Mouse (Mus musculus) MEL (cell line): ENCODE results near the gene Nabp2. TPM values are rescaled to one million over a fixed set of nuclear protein-coding genes. Genes with fewer than 3 reads are reported as not detected.

ENCODE experiments used
- DNase-seq: peaks from one replicate; pipeline ENCODE4 v3.0.0; 2011; ENCODE audit warnings: low read depth, low spot score
- H3K27ac ChIP-seq: 2 replicates; pipeline ENCODE4 v1.5.1; 2012; ENCODE audit warnings: low read depth, mild to moderate bottlenecking, control low read depth, low read length, moderate library complexity; ENCODE audit not compliant: control insufficient read depth
- H3K27me3 ChIP-seq, 2 experiments: fragments of 150-350 bp in 1 of 2; sonication (generic) in 1 of 2; 2 replicates each; pipeline ENCODE4 v1.6.1; 2012; ENCODE audit warnings: low read length in 2 of 2, mild to moderate bottlenecking in 2 of 2, improper control_type of control experiment in 1 of 2, moderate library complexity in 1 of 2; ENCODE audit not compliant: insufficient read depth in 2 of 2, control insufficient read depth in 1 of 2
- H3K36me3 ChIP-seq, 2 experiments: 2 replicates each; pipeline ENCODE4 v1.6.1; 2012 to 2014; ENCODE audit warnings: low read length in 2 of 2, improper control_type of control experiment in 1 of 2, inconsistent platforms in 1 of 2, mild to moderate bottlenecking in 1 of 2; ENCODE audit not compliant: insufficient read depth in 2 of 2, control insufficient read depth in 1 of 2
- H3K4me1 ChIP-seq, 2 experiments: fragments of 150-350 bp in 1 of 2; sonication (generic) in 1 of 2; 2 replicates each; pipeline ENCODE4 v1.6.1; 2012; ENCODE audit warnings: low read length in 2 of 2, improper control_type of control experiment in 1 of 2, mild to moderate bottlenecking in 1 of 2; ENCODE audit not compliant: insufficient read depth in 2 of 2, control insufficient read depth in 1 of 2
- H3K4me3 ChIP-seq, 2 experiments: fragments of 150-350 bp in 1 of 2; sonication (generic) in 1 of 2; 2 replicates each; pipeline ENCODE4 v1.5.1; 2012; ENCODE audit warnings: low read depth in 2 of 2, low read length in 2 of 2, mild to moderate bottlenecking in 2 of 2, moderate library complexity in 2 of 2, control low read depth in 1 of 2, improper control_type of control experiment in 1 of 2; ENCODE audit not compliant: control insufficient read depth in 1 of 2, insufficient read depth in 1 of 2
- H3K79me2 ChIP-seq: 2 replicates; pipeline ENCODE4 v1.6.1; 2012; ENCODE audit warnings: mild to moderate bottlenecking, low read length, moderate library complexity; ENCODE audit not compliant: control insufficient read depth, poor library complexity, insufficient read depth
- H3K9ac ChIP-seq: 2 replicates; pipeline ENCODE4 v1.6.1; 2012; ENCODE audit warnings: low read depth, mild to moderate bottlenecking, control low read depth, low read length, moderate library complexity; ENCODE audit not compliant: control insufficient read depth, poor library complexity, severe bottlenecking
- H3K9me3 ChIP-seq: fragments of 150-350 bp; sonication (generic); replicated peaks from 2 replicates; pipeline ENCODE4 v1.6.1; 2012; ENCODE audit warnings: mild to moderate bottlenecking, low read length, improper control_type of control experiment, moderate library complexity; ENCODE audit not compliant: insufficient read depth
- BHLHE40 ChIP-seq: IDR thresholded peaks from 2 replicates; pipeline ENCODE4 v1.6.1; 2012; ENCODE audit warnings: low read depth, mild to moderate bottlenecking, inconsistent platforms, low read length, improper control_type of control experiment, borderline replicate concordance
- CHD1 ChIP-seq: IDR thresholded peaks from 2 replicates; pipeline ENCODE4 v1.6.1; 2012; ENCODE audit warnings: low read depth, mild to moderate bottlenecking, inconsistent platforms, low read length, improper control_type of control experiment
- CTCF ChIP-seq, 3 experiments: IDR thresholded peaks in 2 of 3; conservative IDR thresholded peaks in 1 of 3; 2 replicates each; pipeline ENCODE4 v1.5.1; 2011 to 2012; ENCODE audit warnings: low read length in 3 of 3, low read depth in 2 of 3, mild to moderate bottlenecking in 2 of 3, improper control_type of control experiment in 1 of 3, inconsistent platforms in 1 of 3, mixed read lengths in 1 of 3, moderate library complexity in 1 of 3; ENCODE audit not compliant: control insufficient read depth in 1 of 3, insufficient read depth in 1 of 3, poor library complexity in 1 of 3, severe bottlenecking in 1 of 3
- E2F4 ChIP-seq: IDR thresholded peaks from 2 replicates; pipeline ENCODE4 v1.6.1; 2011; ENCODE audit warnings: low read depth, low read length, improper control_type of control experiment, borderline replicate concordance
- ELF1 ChIP-seq: IDR thresholded peaks from 2 replicates; pipeline ENCODE4 v1.6.1; 2014; ENCODE audit warnings: low read depth, mild to moderate bottlenecking, inconsistent platforms, low read length, improper control_type of control experiment, moderate library complexity
- GABPA ChIP-seq: IDR thresholded peaks from 2 replicates; pipeline ENCODE4 v1.6.1; 2012; ENCODE audit warnings: low read depth, mild to moderate bottlenecking, inconsistent platforms, low read length, improper control_type of control experiment, moderate library complexity
- JUND ChIP-seq: IDR thresholded peaks from 2 replicates; pipeline ENCODE4 v1.6.1; 2011; ENCODE audit warnings: low read depth, mild to moderate bottlenecking, improper control_type of control experiment, low read length
- KAT2A ChIP-seq: conservative IDR thresholded peaks from 2 replicates; pipeline ENCODE4 v1.6.1; 2012; ENCODE audit warnings: low read depth, low read length, improper control_type of control experiment, inconsistent platforms
- MAX ChIP-seq: IDR thresholded peaks from 2 replicates; pipeline ENCODE4 v1.6.1; 2011; ENCODE audit warnings: low read length, improper control_type of control experiment
- MAZ ChIP-seq: IDR thresholded peaks from 2 replicates; pipeline ENCODE4 v1.6.1; 2012; ENCODE audit warnings: low read depth, mild to moderate bottlenecking, inconsistent platforms, low read length, improper control_type of control experiment
- MXI1 ChIP-seq: IDR thresholded peaks from 2 replicates; pipeline ENCODE4 v1.6.1; 2011; ENCODE audit warnings: mild to moderate bottlenecking, low read depth, low read length, improper control_type of control experiment
- MYC ChIP-seq: IDR thresholded peaks from 2 replicates; pipeline ENCODE4 v1.6.1; 2011; ENCODE audit warnings: low read depth, mild to moderate bottlenecking, low read length, improper control_type of control experiment, moderate library complexity
- NELFE ChIP-seq: IDR thresholded peaks from 2 replicates; pipeline ENCODE4 v1.6.1; 2011; ENCODE audit warnings: low read depth, low read length, improper control_type of control experiment
- POLR2A ChIP-seq, 2 experiments: IDR thresholded peaks; 2 replicates each; pipeline ENCODE4 v1.6.1; 2011 to 2012; ENCODE audit warnings: low read length in 2 of 2, mild to moderate bottlenecking in 2 of 2, control low read depth in 1 of 2, improper control_type of control experiment in 1 of 2, low read depth in 1 of 2, moderate library complexity in 1 of 2; ENCODE audit not compliant: control insufficient read depth in 1 of 2, insufficient read depth in 1 of 2, poor library complexity in 1 of 2
- POLR2AphosphoS2 ChIP-seq: IDR thresholded peaks from 2 replicates; pipeline ENCODE4 v1.6.1; 2011; ENCODE audit warnings: low read length, improper control_type of control experiment
- POLR2AphosphoS5 ChIP-seq: IDR thresholded peaks from 2 replicates; pipeline ENCODE4 v1.6.1; 2012; ENCODE audit warnings: low read depth, borderline replicate concordance, mild to moderate bottlenecking, inconsistent platforms, low read length, moderate library complexity, mixed read lengths
- RAD21 ChIP-seq: IDR thresholded peaks from 2 replicates; pipeline ENCODE4 v1.6.1; 2011; ENCODE audit warnings: mild to moderate bottlenecking, low read depth, low read length, improper control_type of control experiment
- SIN3A ChIP-seq: IDR thresholded peaks from 2 replicates; pipeline ENCODE4 v1.6.1; 2012; ENCODE audit warnings: low read length, improper control_type of control experiment, inconsistent platforms
- TBP ChIP-seq: IDR thresholded peaks from 2 replicates; pipeline ENCODE4 v1.8.0; 2011; ENCODE audit warnings: low read depth, low read length, improper control_type of control experiment
- TCF12 ChIP-seq: IDR thresholded peaks from 2 replicates; pipeline ENCODE4 v1.6.1; 2014; ENCODE audit warnings: low read depth, mild to moderate bottlenecking, inconsistent platforms, low read length, improper control_type of control experiment, moderate library complexity
- UBTF ChIP-seq: IDR thresholded peaks from 2 replicates; pipeline ENCODE4 v1.6.1; 2012; ENCODE audit warnings: low read depth, mild to moderate bottlenecking, inconsistent platforms, low read length, improper control_type of control experiment, moderate library complexity, borderline replicate concordance; ENCODE audit not compliant: insufficient read depth
- USF1 ChIP-seq: IDR thresholded peaks from 2 replicates; pipeline ENCODE4 v1.6.1; 2014; ENCODE audit warnings: low read depth, mild to moderate bottlenecking, inconsistent platforms, low read length, improper control_type of control experiment, moderate library complexity
- ZC3H11A ChIP-seq: IDR thresholded peaks from 2 replicates; pipeline ENCODE4 v1.6.1; 2012; ENCODE audit warnings: low read depth, mild to moderate bottlenecking, inconsistent platforms, low read length, improper control_type of control experiment
- ZKSCAN1 ChIP-seq: IDR thresholded peaks from 2 replicates; pipeline ENCODE4 v1.6.1; 2012; ENCODE audit warnings: low read depth, mild to moderate bottlenecking, inconsistent platforms, low read length, improper control_type of control experiment, moderate library complexity
- ZMIZ1 ChIP-seq: IDR thresholded peaks from 2 replicates; pipeline ENCODE4 v1.6.1; 2012; ENCODE audit warnings: low read depth, mild to moderate bottlenecking, inconsistent platforms, low read length, improper control_type of control experiment, moderate library complexity
- polyA plus RNA-seq, 2 experiments: library from polyadenylated mRNA; stranded (reverse) in 1 of 2; unstranded in 1 of 2; fragments of >175 nt in 1 of 2; fragments of >200 nt in 1 of 2; gene quantifications; 2 replicates each; pipeline versions ENCODE4 v1.2.1 to v1.2.4; 2012; ENCODE audit warnings: low replicate concordance in 2 of 2, low read depth in 1 of 2; ENCODE audit not compliant: insufficient read length in 2 of 2, insufficient read depth in 1 of 2, missing spikeins in 1 of 2
- total RNA-seq: library from RNA; depleted of rRNA; stranded (reverse); fragments of 300-350 nt; gene quantifications from 2 replicates; pipeline ENCODE4 v1.2.3, GENCODE M21; 2012

Nabp2 gene
- total and polyA plus RNA-seq, 3 experiments = 33.7 to 249 (median 166) TPM

DNA sequence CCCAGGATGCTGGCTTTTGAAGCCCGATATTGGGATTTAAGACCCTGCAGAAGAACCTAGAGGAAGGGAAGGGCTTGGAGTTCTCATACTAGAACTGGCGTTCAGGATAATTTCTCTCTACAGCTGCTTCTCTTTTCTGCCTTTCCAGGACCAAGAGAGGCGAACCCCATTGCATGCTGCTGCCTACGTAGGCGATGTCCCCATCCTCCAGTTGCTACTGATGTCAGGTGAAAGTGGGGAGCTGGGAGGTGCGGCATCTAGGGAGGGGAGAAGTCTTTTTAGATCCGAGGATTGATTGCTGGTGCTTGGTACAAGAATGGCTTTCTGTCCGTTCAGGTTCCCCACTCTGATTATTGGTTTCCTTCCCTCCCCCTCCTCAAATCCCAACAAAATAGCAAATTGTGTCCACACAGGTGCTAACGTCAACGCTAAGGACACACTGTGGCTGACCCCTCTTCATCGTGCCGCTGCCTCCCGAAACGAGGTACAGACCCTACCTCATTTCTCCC lies 33.3 kb downstream of the Nabp2 start:
- no peaks in the 10 kb centered on the region for H3K27me3 ChIP-seq
- TF ChIP-seq ELF1 (no peak), E2F4 (no peak), BHLHE40 (no peak), MAX (no peak), MXI1 (no peak), JUND (no peak), CTCF (IDR thresholded peaks at IDR 0.05 in 2 of 3, conservative IDR thresholded peaks at IDR 0.05 in 1 of 3; ENCODE audit: control insufficient read depth in 1 of 3, insufficient read depth in 1 of 3, low read depth in 2 of 3, low read length in 3 of 3, poor library complexity in 1 of 3, severe bottlenecking in 1 of 3) (no peak), GABPA (no peak), POLR2AphosphoS5 (no peak), NELFE (no peak), ZKSCAN1 (no peak)

DNA sequence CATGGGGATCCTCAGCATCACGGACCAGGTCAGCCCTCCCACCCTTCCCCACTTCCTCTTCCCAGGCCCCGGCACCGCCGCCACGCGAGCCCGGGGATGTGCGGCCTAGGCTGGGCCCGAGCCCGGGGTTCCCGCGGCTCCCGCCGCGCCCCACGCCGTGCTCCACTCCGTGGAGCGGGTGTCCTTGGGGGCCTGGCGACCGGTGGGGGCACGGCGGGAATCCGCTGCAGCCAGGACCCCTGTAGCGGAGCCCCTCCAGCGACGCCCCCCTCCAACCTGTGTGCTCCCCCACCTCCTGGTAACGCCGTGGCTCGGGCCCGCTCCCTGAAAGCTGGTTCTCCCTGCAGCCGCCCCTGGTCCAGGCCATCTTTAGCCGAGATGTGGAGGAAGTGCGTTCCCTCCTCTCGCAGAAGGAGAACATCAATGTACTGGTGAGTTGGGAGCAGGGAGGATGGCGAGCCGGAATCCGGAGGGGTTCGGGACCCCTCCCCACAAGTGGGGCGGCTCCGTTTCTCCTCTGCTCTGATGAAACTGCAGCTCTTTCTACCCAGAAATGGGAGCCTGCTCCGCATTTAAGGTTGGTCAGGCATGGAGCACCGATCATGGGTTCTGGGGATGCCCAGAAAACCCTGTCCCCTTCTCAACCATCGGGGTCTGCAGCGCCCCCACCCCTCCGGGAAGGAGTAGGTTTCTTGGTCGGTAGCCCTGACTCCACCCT lies 33.9 kb downstream of the Nabp2 start:
- peaks cover 22% of the 10 kb centered on the region for H3K79me2 ChIP-seq
- H3K9me3 ChIP-seq = no peaks in the 10 kb centered on the region
- peaks cover 2 to 8% of the 10 kb centered on the region in 2 experiments for H3K36me3 ChIP-seq
- no peaks in the 10 kb centered on the region for H3K27me3 ChIP-seq
- peaks cover 0 to 14% of the 10 kb centered on the region in 2 experiments for H3K4me1 ChIP-seq
- peak overlapping the region; percentile 97 for H3K9ac ChIP-seq
- H3K4me3 ChIP-seq = peak overlapping the region; percentile 90 to 99
- DNase-seq = peak; percentile 58
- TF ChIP-seq TBP (no peak), MAZ (no peak), MXI1 (0 out of 2 replicates have a peak, but pooled peaks have one; percentile 14), CHD1 (peak; percentile 77; the same call in 1 of the 2 replicates), MYC (no peak), BHLHE40 (no peak), ZKSCAN1 (no peak), ZMIZ1 (no peak), ELF1 (0 out of 2 replicates have a peak, but pooled peaks have one; percentile 22), UBTF (peak; percentile 99), JUND (no peak), POLR2AphosphoS2 (no peak), POLR2A (IDR thresholded peaks at IDR 0.05; ENCODE audit: control insufficient read depth in 1 of 2, insufficient read depth in 1 of 2, low read depth in 1 of 2, low read length in 2 of 2, poor library complexity in 1 of 2) (peak in 1 of 2 experiments; percentile 24; a peak in 2 of 4 replicates), KAT2A (no peak), CTCF (IDR thresholded peaks at IDR 0.05 in 2 of 3, conservative IDR thresholded peaks at IDR 0.05 in 1 of 3; ENCODE audit: control insufficient read depth in 1 of 3, insufficient read depth in 1 of 3, low read depth in 2 of 3, low read length in 3 of 3, poor library complexity in 1 of 3, severe bottlenecking in 1 of 3) (peak in 2 of 3 experiments; percentile 13 to 35; a peak in 3 of 6 replicates), USF1 (no peak), TCF12 (peak; percentile 15; the same call in 1 of the 2 replicates), SIN3A (no peak), ZC3H11A (no peak), RAD21 (no peak)
- TF ChIP-seq, all 39 proteins: peak for 7
- H3K27ac ChIP-seq = peak overlapping the region; percentile 26

More for the DNA sequence above, 33.3 kb downstream of the Nabp2 start:
- H3K4me1 ChIP-seq = peaks cover 0 to 11% of the 10 kb centered on the region in 2 experiments
- peak overlapping the region; percentile 97 for H3K9ac ChIP-seq
- H3K9me3 ChIP-seq = no peaks in the 10 kb centered on the region
- peaks cover 2 to 6% of the 10 kb centered on the region in 2 experiments for H3K36me3 ChIP-seq
- H3K27ac ChIP-seq = no peak overlapping the region
- peak overlapping the region; percentile 90 to 99 for H3K4me3 ChIP-seq
- H3K79me2 ChIP-seq = peaks cover 22% of the 10 kb centered on the region
- no peak for DNase-seq
